Mouse (Mus musculus) myocyte (in vitro differentiated cells): ENCODE measurements at regions not wholly inside any gene's neighbourhood (a gene's known extent, or its start where the extent isn't known, plus 50 kb on each side); places are given as distances from the start of the nearest gene placed in this dataset.

Source experiments
- E2F4 ChIP-seq: IDR thresholded peaks from one replicate; pipeline ENCODE4 v1.6.1; 2011; ENCODE audit warnings: mild to moderate bottlenecking, control low read depth, moderate library complexity; ENCODE audit not compliant: insufficient read depth
- MAX ChIP-seq: IDR thresholded peaks from one replicate; pipeline ENCODE4 v1.6.1; 2011; ENCODE audit warnings: low read depth, mild to moderate bottlenecking, control low read depth
- MYOG ChIP-seq, 3 experiments: IDR thresholded peaks; one replicate each; pipeline ENCODE4 v1.6.1; 2011; ENCODE audit warnings: control low read depth in 2 of 3, low read depth in 2 of 3, mild to moderate bottlenecking in 2 of 3; ENCODE audit not compliant: insufficient read length in 2 of 3, control insufficient read depth in 1 of 3, insufficient read depth in 1 of 3
- POLR2A ChIP-seq: IDR thresholded peaks from one replicate; pipeline ENCODE4 v1.6.1; 2011; ENCODE audit warnings: low read depth, mild to moderate bottlenecking, control low read depth, moderate library complexity; ENCODE audit not compliant: insufficient read length
- POLR2AphosphoS2 ChIP-seq: IDR thresholded peaks from one replicate; pipeline ENCODE4 v1.6.1; 2011; ENCODE audit warnings: low read depth, control low read depth; ENCODE audit not compliant: insufficient read length
- TCF12 ChIP-seq: IDR thresholded peaks from one replicate; pipeline ENCODE4 v1.6.1; 2011; ENCODE audit warnings: mild to moderate bottlenecking, control low read depth; ENCODE audit not compliant: poor library complexity, insufficient read depth, severe bottlenecking
- TCF3 ChIP-seq: IDR thresholded peaks from one replicate; pipeline ENCODE4 v1.6.1; 2011; ENCODE audit warnings: low read depth, control low read depth; ENCODE audit not compliant: insufficient read length
- USF1 ChIP-seq: IDR thresholded peaks from one replicate; pipeline ENCODE4 v1.6.1; 2011; ENCODE audit warnings: low read depth, mild to moderate bottlenecking, control low read depth, moderate library complexity

GRCm38 (mm10) chr13:102545845-102546615 lies 147.3 kb upstream of the Cd180 start:
- TF ChIP-seq POLR2A: no peak
- no peak for TF ChIP-seq USF1
- no peak for TF ChIP-seq MYOG (IDR thresholded peaks at IDR 0.05; ENCODE audit: control insufficient read depth in 1 of 3, insufficient read depth in 1 of 3, insufficient read length in 2 of 3, low read depth in 2 of 3)
- TF ChIP-seq E2F4: no peak
- TF ChIP-seq MAX: no peak
- no peak for TF ChIP-seq TCF3
- TF ChIP-seq TCF12: no peak
- no peak for TF ChIP-seq POLR2AphosphoS2
